Mouse (Mus musculus) olfactory bulb, adult 2 months (tissue): Measurements from ENCODE around the gene Dlg2.

Source experiments
- CTCF ChIP-seq: fragments of 200-500 bp; IDR thresholded peaks from 2 replicates; pipeline ENCODE4 v1.5.1; 2012; ENCODE audit warnings: low read depth, mild to moderate bottlenecking, low read length, moderate library complexity; ENCODE audit not compliant: insufficient read depth
- POLR2A ChIP-seq: fragments of 200-500 bp; IDR thresholded peaks from 2 replicates; pipeline ENCODE4 v1.6.1; 2012; ENCODE audit warnings: mild to moderate bottlenecking, low read depth, low read length, moderate library complexity; ENCODE audit not compliant: insufficient read depth

- TF ChIP-seq POLR2A (no peak), CTCF (no peak)
Measured at GRCm38 (mm10) chr7:92087429-92087828, 1611.0 kb downstream of the Dlg2 start.
